Mouse (Mus musculus) skeletal muscle tissue, adult 2 months (tissue): ENCODE results near the gene Ftl1.
A peak's percentile ranks its signal among the peaks of the same experiment; 100 is the strongest.
"Not testable (repeated sequence)": the region's sequence is repeated elsewhere in the genome, so short reads cannot be mapped to it uniquely, and the experiment has no call there.

Experiments
- DNase-seq: peaks from one replicate; pipeline ENCODE4 v3.0.0-alpha.2; 2012; ENCODE audit warnings: low read depth, low spot score

Gene Ftl1

DNA sequence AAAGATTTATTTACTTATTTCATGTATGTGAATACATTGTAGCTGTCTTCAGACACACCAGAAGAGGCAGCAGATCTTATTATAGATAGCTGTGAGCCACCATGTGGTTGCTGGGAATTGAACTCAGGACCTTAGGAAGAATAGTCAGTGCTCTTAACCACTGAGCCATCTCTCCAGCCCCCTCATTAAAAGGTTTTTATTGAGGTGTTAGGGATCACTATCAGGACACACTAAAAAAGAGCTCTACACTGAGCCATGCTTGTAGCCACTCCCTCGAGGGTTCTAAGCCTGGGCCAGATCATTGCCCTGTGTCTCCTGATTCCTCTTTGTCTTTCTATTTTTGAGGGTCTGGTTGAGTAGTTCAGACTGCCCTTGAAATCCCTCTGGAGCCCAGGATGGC, 16.8 kb upstream of the Ftl1 start:
- DNase-seq, result no peak

DNA sequence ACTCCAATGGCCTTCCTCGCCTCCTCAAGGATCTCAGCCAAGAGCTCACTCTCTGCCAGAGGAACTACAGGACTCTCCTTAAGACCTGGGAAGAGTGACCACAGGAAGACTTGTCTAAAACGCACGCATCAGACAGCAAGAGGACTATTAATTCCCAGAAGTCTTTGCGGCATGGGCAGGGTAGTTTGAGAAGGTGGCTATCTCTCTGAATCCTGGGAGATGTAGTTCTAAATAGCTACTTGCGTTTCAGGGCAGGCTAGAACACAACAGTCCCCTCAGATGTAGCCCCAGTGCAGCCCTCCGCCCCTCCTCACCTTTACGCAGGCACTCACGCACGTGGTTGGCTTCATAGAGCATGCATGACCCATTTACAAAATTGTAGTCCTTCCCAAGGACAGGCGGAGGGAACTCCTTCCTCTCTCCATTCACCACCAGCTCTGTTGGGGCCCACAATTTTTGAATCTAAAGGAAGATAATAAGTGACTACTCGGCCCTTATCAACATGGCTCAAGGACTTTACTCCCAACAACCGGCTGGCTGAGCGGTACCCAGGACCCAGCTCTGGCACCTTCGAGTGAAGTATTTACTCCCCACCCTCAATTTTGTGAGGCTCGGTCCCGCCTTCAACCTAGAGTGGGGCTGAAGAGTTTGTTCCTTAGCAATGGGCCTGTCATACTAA, 15.7 kb upstream of the Ftl1 start:
- DNase-seq, result peak; percentile 63

DNA sequence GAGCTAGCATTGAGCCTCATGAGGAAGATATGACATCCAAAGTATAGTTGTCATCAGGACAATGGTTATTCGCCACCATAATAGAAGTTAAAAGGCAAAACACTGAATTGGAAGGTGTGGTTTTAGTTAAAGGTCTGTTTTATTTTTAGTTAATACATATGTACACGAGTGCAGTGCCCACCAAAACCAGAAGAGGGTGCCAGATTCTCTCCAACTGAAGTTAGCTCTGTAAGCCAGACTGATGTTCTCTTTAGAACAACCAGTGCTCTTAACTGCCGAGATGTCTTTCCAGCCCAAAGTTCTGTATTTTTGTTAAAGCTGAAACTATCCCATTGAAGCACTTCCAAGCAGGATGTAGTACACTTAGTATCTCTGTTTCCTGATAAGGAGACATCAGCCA, 11.2 kb upstream of the Ftl1 start:
- peak; percentile 57 for DNase-seq

DNA sequence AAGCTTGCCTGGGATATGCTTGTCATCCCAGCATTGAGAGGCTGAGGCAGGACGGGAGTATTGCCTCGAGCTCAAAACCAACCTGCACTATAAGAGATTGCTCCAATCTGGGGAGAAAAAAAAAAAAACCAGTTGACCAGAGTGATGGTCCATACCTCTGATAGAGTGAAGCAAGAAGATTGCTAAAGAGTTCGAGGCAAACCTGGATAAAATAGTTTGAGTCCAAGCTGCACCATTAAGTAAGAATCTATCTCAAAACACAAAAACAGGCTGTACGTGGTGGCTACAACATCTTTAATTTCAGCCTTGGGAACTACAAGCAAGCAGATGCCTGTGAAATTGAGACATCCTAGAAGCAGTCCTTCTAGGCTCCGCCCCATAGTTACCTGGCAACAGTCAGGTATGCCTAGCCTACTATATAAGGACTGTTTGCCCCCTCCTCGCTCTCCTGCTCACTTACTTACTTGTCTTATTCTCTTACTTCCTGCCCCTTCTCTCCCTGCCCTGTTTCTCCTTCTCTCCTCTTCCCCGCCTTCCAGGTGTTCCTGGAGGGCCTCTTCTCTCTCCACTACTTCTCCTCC, 7.5 kb upstream of the Ftl1 start:
- DNase-seq, result no peak

DNA sequence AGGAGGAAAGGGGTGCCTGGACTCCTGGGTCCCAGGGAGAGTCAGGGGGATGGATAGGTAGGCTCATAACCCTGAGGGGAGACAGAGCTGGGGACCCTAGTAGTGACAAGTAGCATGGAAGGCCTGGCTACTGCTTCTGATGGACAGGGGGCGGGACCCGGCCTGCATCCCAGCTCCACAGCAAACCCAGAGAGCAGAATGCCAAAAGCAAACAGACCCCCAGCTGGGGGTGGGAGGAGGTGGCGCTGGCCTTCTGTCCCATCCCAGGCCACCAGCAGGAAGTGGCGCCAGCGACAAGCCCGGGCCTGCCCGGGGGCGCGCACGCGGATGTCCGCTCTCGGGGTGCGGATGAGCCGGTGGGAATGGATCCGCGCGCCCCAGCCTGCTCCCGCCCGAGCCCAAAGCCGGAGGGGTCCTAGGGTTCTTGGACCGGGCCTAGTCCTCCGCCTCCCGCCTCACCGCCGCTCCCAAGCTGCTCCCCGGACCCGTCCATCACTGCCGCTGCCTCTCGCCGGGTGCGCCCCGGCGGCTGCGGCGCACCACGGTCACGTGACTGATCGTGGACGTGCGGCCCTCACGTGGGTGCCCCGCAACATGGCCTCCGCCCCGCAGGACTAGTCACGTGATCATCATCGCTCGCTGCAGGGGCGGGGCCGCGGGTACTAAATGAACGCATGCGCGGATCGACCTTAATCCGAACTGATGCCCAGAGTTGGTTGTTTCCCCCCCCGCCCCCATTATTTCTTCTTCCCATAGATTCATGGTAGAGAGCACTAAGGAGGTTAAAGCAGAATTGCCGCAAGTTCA, 6.8 kb upstream of the Ftl1 start, which contains the start of gene Bax:
Bax (minus strand) TSS at position 616 of the 807 bp plus-strand sequence.
- DNase-seq, result peak; percentile 96

DNA sequence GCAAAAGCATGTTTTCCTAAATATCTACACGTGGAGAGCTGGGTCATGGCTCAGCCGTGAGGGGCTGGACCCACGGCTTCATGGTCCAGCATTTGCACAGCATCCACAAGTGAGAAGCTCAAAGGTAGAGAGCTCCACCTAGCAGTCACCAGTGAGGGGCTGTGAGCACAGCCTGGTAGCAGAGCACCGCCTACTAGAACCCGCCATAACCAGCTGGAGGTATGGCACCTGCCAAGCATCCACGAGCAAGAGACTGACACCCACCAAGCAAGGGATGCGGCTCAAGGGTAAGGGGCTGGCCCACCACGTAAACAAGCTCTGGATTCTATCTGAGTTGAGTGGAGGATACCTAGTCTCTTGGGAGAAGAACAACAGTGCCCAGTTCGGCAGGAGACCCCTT, 5.9 kb upstream of the Ftl1 start:
- DNase-seq, result no peak

DNA sequence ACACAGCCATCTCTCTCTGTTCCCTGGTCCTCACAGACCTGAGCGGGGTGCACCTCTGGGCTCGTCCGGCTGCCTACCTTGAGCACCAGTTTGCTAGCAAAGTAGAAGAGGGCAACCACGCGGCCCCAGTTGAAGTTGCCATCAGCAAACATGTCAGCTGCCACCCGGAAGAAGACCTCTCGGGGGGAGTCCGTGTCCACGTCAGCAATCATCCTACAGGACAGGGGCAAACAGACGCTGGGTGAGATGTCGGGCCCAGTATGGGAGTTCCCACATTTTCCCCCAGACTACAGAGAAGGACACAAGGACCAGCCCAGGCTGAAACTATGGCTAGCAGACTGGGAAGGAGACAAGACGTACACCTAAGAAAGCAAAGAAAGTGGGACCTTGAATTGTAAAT, 5.4 kb upstream of the Ftl1 start:
- DNase-seq, result no peak

DNA sequence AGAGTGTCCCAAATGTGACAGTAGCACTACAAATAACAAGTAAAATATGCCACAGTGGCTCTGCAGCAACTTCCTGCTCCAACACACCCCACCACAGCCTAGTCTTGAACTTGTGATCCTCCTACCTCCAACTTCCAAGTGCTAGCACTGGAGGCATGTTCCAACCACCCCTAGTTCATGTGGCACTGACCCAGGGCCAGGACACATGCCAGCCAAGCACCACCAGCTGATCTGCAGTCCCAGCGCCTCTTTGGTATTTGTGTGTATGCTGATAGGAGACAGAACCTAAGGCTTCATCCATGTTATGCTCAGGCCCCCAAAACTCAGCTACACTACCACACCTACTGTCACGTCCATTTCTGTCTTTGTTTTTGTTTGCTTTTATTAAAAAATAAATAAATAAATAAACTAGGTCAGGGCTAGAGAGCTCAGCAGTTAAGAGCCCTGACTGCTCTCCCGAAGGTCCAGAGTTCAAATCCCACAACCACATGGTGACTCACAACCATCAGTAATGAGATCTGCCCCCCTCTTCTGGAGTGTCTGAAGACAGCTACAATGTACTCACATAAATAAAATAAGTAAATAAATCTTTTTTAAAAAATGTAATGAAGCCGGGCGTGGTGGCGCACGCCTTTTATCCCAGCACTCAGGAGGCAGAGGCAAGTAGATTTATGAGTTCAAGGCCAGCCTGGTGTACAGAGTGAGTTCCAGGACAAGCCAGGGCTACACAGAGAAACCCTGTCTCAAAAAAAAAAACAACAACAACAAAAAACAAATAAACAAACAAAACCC, 4.5 kb upstream of the Ftl1 start:
- no peak for DNase-seq

DNA sequence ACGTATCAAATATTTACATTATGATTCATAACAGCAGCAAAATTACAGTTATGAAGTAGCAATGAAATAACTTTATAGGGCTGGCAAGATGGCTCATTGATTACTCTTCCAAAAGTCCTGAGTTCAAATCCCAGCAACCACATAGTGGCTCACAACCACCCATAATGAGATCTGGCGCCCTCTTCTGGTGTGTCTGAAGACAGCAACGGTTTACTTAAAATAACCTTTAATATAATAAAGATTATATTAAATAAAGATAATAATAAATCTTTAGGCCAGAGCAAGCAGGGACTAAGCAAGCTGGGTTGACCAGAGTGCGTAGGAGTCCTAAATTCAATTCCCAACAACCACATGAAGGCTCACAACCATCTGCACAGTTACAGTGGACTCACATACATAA, 3.2 kb upstream of the Ftl1 start:
- not testable (repeated sequence) for DNase-seq

DNA sequence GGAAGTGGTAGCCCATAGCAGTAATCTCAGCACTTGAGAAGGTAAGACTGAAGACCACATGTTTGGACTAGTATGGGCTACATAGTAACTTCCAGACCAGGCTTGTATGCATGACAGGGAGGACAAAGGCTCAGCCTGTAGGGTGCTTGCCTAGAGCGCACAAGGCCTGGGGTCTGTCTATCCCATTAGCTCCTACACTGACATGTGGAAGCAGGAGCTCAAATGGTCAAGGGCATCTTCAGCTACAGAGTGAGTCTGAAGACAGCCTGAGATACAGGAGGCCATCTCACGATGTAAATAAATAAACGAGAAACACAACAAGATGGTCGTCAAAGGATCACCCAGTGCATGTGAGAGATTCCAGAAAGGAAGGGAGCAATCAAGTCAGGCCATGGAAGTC, 2.6 kb upstream of the Ftl1 start:
- no peak for DNase-seq

DNA sequence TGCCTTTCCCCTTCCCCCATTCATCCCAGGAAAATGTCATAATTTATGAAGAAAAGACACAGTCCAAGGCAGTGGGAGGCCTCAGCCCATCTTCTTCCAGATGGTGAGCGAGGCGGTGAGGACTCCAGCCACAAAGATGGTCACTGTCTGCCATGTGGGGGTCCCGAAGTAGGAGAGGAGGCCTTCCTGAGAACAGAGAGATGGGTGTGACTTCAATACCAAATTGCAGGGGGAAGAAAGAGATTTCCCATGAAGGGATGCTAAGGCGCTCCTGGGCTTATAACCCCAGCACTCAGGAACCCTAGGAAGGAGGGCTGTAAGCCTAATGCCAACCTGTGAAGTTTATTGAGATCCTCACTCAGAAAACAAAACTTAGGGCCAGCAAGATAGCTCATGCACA, 2.1 kb upstream of the Ftl1 start:
- DNase-seq, result no peak

DNA sequence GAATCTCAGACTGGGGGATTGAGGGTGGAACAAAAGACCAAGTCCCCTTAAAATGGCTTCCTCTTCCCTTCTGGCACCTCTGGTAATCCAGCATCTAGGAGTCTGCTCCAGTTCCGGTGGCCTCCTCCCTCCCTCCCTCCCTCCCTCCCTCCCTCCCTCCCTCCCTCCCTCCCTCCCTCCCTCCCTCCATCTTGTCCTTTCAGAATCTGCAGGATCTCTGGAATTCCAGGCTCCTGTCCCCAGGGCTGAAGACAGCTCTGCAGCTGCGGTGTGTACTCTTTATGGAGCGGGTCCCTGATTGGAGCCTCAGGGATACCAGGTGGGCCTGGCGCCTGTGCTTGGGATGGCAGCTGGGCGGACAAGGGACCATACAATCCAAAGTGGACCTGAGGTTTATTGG, 1.6 kb upstream of the Ftl1 start:
- no peak for DNase-seq

DNA sequence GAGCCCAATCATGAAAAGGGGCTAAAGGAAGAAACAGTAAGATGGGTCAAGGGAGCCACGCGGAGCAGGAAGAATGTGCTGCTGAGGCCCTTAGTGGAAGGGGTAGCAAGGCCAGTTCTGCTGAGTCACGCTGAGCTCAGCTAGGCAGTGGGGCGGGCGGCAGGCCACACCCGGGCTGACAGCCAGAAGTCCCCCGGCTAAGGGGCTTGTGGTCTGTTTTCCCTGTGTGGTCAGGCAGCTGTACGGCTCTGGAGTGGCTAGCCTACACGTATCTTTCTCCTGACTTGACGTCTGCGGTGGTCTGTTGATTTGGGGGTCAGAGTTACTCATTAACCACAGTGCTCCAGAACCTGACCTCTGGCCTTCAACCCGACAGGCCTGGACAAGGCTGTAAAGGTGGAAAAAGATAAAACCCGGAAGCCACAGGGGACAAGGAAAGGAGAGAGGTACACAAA, 1.2 kb upstream of the Ftl1 start:
- DNase-seq, result peak; percentile 76

DNA sequence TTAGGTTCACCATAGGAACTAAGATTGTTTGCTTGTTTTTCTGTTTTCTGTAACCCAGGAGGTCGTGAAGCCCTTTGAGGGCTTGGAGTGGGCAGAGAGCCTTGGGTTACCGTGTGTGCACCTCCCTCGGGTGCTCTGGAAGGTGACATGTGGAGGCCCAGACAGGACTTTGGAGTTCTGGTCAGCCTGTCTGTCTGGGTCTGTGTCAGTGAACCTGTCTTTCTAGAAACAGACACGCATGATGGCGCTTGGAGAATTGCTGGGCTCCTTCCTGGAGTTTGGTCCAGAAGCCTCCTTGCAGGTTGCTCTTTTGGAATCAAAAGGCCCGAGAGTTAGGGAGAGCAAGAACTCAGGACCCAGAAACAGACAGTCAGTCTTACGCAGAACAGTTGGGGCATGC, 693 bp upstream of the Ftl1 start:
- DNase-seq, result no peak

DNA sequence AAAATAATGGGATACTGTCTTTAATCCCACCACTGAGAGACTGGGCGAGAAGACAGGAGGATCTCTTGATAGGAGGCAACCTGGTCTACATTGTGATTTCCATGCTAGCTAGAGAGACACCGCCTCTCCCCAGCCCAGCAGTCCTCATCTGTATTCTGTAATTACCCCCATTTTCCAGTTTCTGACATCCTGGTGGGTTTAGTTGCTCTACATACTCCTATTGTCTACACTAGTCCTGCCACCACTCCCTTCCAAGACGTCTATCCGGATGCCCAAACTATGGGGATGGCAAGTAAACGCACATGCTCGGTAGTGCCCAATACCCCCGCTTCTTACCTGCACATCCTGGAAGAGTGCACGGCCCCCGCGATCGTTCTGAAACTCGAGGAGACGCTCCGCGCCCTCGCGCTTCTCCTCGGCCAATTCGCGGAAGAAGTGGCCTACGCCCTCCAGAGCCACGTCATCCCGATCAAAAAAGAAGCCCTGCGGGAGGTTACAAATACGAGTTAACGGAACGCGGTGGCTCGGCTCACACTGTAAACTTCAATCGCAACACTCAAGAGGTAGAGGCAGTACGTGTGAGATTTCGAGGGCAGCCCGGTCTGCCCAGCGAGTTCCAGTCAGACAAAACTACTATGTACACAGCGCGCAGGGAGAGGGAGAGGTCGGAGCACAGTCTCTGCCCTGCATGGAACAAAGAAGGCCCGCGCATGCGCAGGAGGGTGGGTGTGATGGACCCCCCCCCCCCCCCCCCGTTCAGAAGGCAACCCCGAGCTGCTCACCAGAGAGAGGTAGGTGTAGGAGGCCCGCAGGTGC, 728 bp downstream of the Ftl1 start:
- peak; percentile 67 for DNase-seq

DNA sequence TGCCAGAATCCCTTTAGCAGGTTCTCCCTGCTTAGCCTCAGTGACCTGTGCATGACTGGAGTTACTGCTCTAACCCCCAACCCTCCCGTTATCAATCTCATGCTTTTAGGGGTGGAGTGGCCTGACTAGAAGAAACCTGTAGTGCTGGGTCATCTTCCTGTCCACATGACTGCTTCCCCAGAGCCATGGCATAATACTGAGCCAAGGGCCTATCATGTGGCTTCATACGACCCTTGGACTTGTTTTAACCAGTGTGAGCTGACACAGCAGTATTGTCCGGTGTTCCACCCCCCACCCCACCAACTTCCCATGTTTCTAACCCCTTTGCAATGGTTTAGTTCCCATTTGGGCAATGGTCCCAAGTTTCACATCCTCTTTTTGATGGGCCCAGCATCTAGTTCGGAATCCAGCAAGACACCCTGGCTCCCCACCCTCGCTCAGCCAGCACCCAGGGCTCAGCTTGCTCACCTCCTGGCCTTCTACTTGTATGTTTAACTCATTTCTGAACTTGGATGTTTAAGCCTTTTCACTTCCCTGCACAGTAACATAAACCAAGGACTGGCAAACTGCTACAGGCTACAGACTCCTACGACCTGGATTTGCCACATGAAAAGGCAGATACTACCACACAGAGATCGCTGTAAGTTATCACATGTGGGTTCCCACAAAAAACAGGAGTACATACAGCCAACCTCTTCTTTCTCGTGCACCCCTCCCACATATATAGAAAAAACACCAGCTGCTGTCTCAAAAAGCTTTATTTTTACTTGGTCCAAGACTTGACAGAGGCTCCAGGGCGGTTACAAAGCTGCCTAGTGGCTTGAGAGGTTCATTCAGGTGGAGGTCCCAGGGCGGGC, 2.3 kb downstream of the Ftl1 start:
- peak; percentile 84 for DNase-seq

DNA sequence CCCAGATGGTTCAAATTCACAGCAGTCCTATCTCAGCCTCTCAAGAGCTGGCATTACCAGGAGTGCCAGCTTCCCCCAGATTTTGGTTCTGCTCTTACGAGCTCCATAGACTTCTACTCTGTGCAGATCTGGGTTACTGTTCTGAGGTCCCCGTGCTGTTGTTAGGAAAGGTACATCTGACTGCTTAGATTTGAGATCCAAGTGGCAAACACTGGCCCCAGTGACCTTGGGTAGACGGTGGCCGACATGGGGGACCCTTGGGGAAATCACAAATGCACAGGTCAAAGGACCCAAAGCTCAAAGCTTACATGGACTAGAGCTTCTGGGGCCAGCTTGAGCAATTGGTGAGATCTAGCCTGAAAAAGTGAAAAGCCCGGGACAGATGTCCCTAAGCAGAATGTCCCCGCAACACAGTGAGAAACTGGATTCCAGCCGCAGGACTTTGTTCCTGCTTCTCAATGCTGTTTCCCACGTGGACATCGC, 2.9 kb downstream of the Ftl1 start:
- no peak for DNase-seq

DNA sequence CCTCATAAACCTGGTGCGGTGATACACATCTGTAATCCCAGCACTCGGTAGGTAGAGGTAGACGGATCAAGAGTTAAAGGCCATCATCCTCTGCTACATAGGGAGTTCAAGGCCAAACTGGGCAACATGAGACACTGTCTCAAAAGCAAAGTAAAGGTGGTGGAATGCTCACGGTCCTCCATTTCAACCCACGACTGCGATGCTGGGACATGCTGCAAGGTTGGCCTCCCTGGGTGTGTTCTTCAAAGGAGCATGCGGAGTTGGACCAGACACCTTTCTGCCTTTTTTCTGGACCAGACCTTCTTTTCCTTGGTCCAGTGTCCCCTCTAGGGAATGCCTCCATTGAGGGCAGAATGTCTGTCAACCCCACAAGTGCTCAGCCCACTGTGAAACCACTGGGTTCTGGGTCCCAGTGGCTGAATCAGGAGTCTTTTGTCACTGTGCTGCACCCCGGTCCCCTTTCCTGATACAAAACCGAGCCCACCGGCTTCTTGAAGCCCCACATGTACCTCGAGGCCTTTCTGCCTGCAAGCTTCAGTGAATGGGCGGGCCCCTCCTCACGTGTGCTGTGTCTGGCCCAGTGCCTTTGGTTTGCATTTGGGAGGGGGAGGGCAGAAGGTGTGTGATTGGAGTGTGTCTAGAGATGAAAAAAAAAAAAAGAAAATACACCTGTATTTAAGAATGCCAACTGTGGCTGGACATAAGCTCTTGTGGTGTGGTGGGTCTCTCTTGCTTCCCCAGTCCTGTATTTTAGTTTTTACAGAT, 3.6 kb downstream of the Ftl1 start:
- DNase-seq, result no peak

DNA sequence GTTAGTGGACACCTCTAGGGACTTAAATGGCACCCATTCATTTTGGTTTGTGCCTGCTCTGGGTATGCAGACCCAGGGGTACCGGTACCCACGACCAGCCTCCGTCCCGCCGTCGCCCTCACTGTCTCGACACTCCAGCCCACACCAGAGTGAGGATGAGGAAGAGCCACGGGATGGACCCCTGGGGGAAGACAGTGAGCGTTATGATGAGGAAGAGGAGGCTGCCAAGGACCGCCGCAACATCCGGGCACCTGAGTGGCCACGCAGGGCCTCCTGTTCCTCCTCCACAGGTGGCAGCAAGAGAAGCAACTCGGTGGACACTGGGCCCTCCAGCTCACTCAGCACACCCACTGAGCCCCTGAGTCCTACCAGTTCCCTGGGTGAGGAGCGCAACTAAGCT, 4.7 kb downstream of the Ftl1 start:
- no peak for DNase-seq
